Mouse (Mus musculus) heart, embryonic 15.5 days (tissue): ENCODE measurements around the gene Alcam. TPM values are rescaled to one million over a fixed set of nuclear protein-coding genes. Genes with fewer than 3 reads are reported as not detected.

ENCODE experiments used
- ATAC-seq: fragments of 200-750 bp; cut with Nextera tagmentation; replicated peaks from 2 replicates; pipeline ENCODE4 v1.8.0; 2017; ENCODE audit warnings: low read depth, moderate TSS enrichment; ENCODE audit not compliant: insufficient number of reproducible peaks, insufficient read depth, low FRiP score
- H3K27ac ChIP-seq: fragments of 300-500 bp; sonication (generic); 2 replicates; pipeline ENCODE4 v1.5.1; 2015; ENCODE audit warnings: mild to moderate bottlenecking, inconsistent platforms
- H3K27me3 ChIP-seq: fragments of 300-500 bp; sonication (generic); 2 replicates; pipeline ENCODE4 v1.6.1; 2015; ENCODE audit warnings: inconsistent platforms
- H3K36me3 ChIP-seq: fragments of 300-500 bp; sonication (generic); 2 replicates; pipeline ENCODE4 v1.6.1; 2015; ENCODE audit warnings: mild to moderate bottlenecking, inconsistent platforms
- H3K4me1 ChIP-seq: fragments of 300-500 bp; sonication (generic); replicated peaks from 2 replicates; pipeline ENCODE4 v1.6.1; 2015; ENCODE audit warnings: inconsistent platforms
- H3K4me2 ChIP-seq: fragments of 300-500 bp; sonication (generic); 2 replicates; pipeline ENCODE4 v1.6.1; 2015; ENCODE audit warnings: inconsistent platforms, mild to moderate bottlenecking, moderate library complexity
- H3K4me3 ChIP-seq: fragments of 300-500 bp; sonication (generic); 2 replicates; pipeline ENCODE4 v1.5.1; 2015; ENCODE audit warnings: mild to moderate bottlenecking, inconsistent platforms
- H3K9ac ChIP-seq: fragments of 300-500 bp; sonication (generic); 2 replicates; pipeline ENCODE4 v1.6.1; 2015; ENCODE audit warnings: mild to moderate bottlenecking, inconsistent platforms
- H3K9me3 ChIP-seq: fragments of 300-500 bp; sonication (generic); replicated peaks from 2 replicates; pipeline ENCODE4 v1.6.1; 2016; ENCODE audit warnings: inconsistent platforms
- WGBS: fragments of 180-500 bp; shearing (Covaris S2); methylation state at CpG from one replicate; pipeline ENCODE4 v1.1.7; 2015; ENCODE audit warnings: mixed read lengths; 5-methylcytosine and 5-hydroxymethylcytosine counted together
- polyA plus RNA-seq: library from polyadenylated mRNA; unstranded; fragments of >200 nt; fragmentation: Nextera tagmentation; extraction: Ambion mirVana; gene quantifications from 2 replicates; pipeline ENCODE4 v1.2.1, GENCODE M21; 2015

Alcam gene
- polyA plus RNA-seq, 1 experiment from 2014 or later, result 10.0 TPM

- no peak for ATAC-seq
- H3K36me3 ChIP-seq, result no peaks in the 10 kb centered on the region
Measured at GRCm38 (mm10) chr16:52363944-52364511, 89.8 kb downstream of the Alcam start.

GRCm38 (mm10) chr16:52343467-52344033 lies 110.3 kb downstream of the Alcam start:
- Histone ChIP-seq H3K4me3 (no peak overlapping the region), H3K4me1 (peaks cover 6% of the 10 kb centered on the region), H3K9me3 (no peaks in the 10 kb centered on the region), H3K27me3 (no peaks in the 10 kb centered on the region), H3K36me3 (no peaks in the 10 kb centered on the region), H3K9ac (no peak overlapping the region), H3K4me2 (no peak overlapping the region), H3K27ac (0 out of 2 replicates have a peak overlapping the region, but pooled peaks have one; percentile 37)
- 25% methylated on average over 2 of the region's 2 CpGs for WGBS
- no peak for ATAC-seq

More at GRCm38 (mm10) chr16:52363944-52364511, 89.8 kb downstream of the Alcam start:
- H3K27me3 ChIP-seq, result no peaks in the 10 kb centered on the region
- H3K9me3 ChIP-seq, result no peaks in the 10 kb centered on the region
- no peak overlapping the region for H3K4me3 ChIP-seq
- no peak overlapping the region for H3K4me2 ChIP-seq
- no peak overlapping the region for H3K27ac ChIP-seq
- WGBS, result 84% methylated on average over 4 of the region's 4 CpGs
- no peak overlapping the region for H3K9ac ChIP-seq
- no peaks in the 10 kb centered on the region for H3K4me1 ChIP-seq

- Histone ChIP-seq H3K4me1 (peaks cover 6% of the 10 kb centered on the region), H3K9ac (no peak overlapping the region), H3K4me2 (no peak overlapping the region), H3K27ac (0 out of 2 replicates have a peak overlapping the region, but pooled peaks have one; percentile 37), H3K27me3 (no peaks in the 10 kb centered on the region), H3K4me3 (no peak overlapping the region), H3K9me3 (no peaks in the 10 kb centered on the region), H3K36me3 (no peaks in the 10 kb centered on the region)
- 45% methylated on average over 8 of the region's 8 CpGs for WGBS
- ATAC-seq, result no peak
Measured at GRCm38 (mm10) chr16:52342694-52343466, 111.0 kb downstream of the Alcam start.

- no peaks in the 10 kb centered on the region for H3K36me3 ChIP-seq
- WGBS, result 44% methylated on average over 4 of the region's 4 CpGs
- H3K9ac ChIP-seq, result no peak overlapping the region
- no peak for ATAC-seq
- H3K4me2 ChIP-seq, result no peak overlapping the region
- 0 out of 2 replicates have a peak overlapping the region, but pooled peaks have one; percentile 7 for H3K27ac ChIP-seq
- H3K27me3 ChIP-seq, result no peaks in the 10 kb centered on the region
- H3K4me1 ChIP-seq, result peaks cover 20% of the 10 kb centered on the region
- H3K4me3 ChIP-seq, result no peak overlapping the region
- H3K9me3 ChIP-seq, result no peaks in the 10 kb centered on the region
Measured at GRCm38 (mm10) chr16:52334084-52334483, 119.8 kb downstream of the Alcam start.

GRCm38 (mm10) chr16:52333631-52334030 lies 120.2 kb downstream of the Alcam start:
- WGBS, result 68% methylated on average over 5 of the region's 5 CpGs
- H3K9me3 ChIP-seq, result no peaks in the 10 kb centered on the region
- H3K27ac ChIP-seq, result no peak overlapping the region
- H3K4me2 ChIP-seq, result no peak overlapping the region
- 0 out of 2 replicates have a peak, but pooled peaks have one; percentile 50 for ATAC-seq
- no peak overlapping the region for H3K4me3 ChIP-seq
- H3K9ac ChIP-seq, result no peak overlapping the region
- H3K36me3 ChIP-seq, result no peaks in the 10 kb centered on the region
- H3K27me3 ChIP-seq, result no peaks in the 10 kb centered on the region
- H3K4me1 ChIP-seq, result peaks cover 20% of the 10 kb centered on the region

GRCm38 (mm10) chr16:52331341-52331830 lies 122.5 kb downstream of the Alcam start:
- H3K4me3 ChIP-seq, result no peak overlapping the region
- 88% methylated on average over 3 of the region's 3 CpGs for WGBS

GRCm38 (mm10) chr16:52329420-52329819 lies 124.5 kb downstream of the Alcam start:
- Histone ChIP-seq H3K4me1 (peaks cover 7% of the 10 kb centered on the region), H3K9me3 (no peaks in the 10 kb centered on the region), H3K36me3 (no peaks in the 10 kb centered on the region), H3K27ac (no peak overlapping the region), H3K9ac (no peak overlapping the region), H3K4me2 (no peak overlapping the region), H3K4me3 (no peak overlapping the region), H3K27me3 (no peaks in the 10 kb centered on the region)
- 71% methylated on average over 2 of the region's 2 CpGs for WGBS
- no peak for ATAC-seq

More at GRCm38 (mm10) chr16:52331341-52331830, 122.5 kb downstream of the Alcam start:
- H3K4me1 ChIP-seq, result peaks cover 20% of the 10 kb centered on the region
- no peaks in the 10 kb centered on the region for H3K9me3 ChIP-seq
- H3K27ac ChIP-seq, result no peak overlapping the region
- no peak overlapping the region for H3K9ac ChIP-seq
- ATAC-seq, result no peak
- H3K4me2 ChIP-seq, result no peak overlapping the region
- no peaks in the 10 kb centered on the region for H3K36me3 ChIP-seq
- H3K27me3 ChIP-seq, result no peaks in the 10 kb centered on the region

GRCm38 (mm10) chr16:52319229-52319628 lies 134.6 kb downstream of the Alcam start:
- ATAC-seq, result no peak

GRCm38 (mm10) chr16:52311073-52311472 lies 142.8 kb downstream of the Alcam start:
- ATAC-seq, result no peak
- H3K36me3 ChIP-seq, result no peaks in the 10 kb centered on the region
- no peak overlapping the region for H3K27ac ChIP-seq
- H3K9me3 ChIP-seq, result no peaks in the 10 kb centered on the region
- H3K9ac ChIP-seq, result no peak overlapping the region
- H3K4me2 ChIP-seq, result peak overlapping the region; percentile 51; the same call in 1 of the 2 replicates
- H3K4me1 ChIP-seq, result no peaks in the 10 kb centered on the region
- 14% methylated on average over 9 of the region's 9 CpGs for WGBS
- H3K4me3 ChIP-seq, result peak overlapping the region; percentile 33
- H3K27me3 ChIP-seq, result no peaks in the 10 kb centered on the region

More at GRCm38 (mm10) chr16:52319229-52319628, 134.6 kb downstream of the Alcam start:
- WGBS, result 13% methylated on average over 1 of the region's 1 CpGs
- H3K4me1 ChIP-seq, result peaks cover 4% of the 10 kb centered on the region; the same call in 1 of the 2 replicates
- no peak overlapping the region for H3K4me3 ChIP-seq
- no peaks in the 10 kb centered on the region for H3K27me3 ChIP-seq
- H3K9me3 ChIP-seq, result no peaks in the 10 kb centered on the region
- H3K27ac ChIP-seq, result no peak overlapping the region
- no peak overlapping the region for H3K9ac ChIP-seq
- no peak overlapping the region for H3K4me2 ChIP-seq
- no peaks in the 10 kb centered on the region for H3K36me3 ChIP-seq

- Histone ChIP-seq H3K9ac (no peak overlapping the region), H3K36me3 (no peaks in the 10 kb centered on the region), H3K4me3 (no peak overlapping the region), H3K4me1 (no peaks in the 10 kb centered on the region), H3K4me2 (no peak overlapping the region), H3K27me3 (no peaks in the 10 kb centered on the region), H3K27ac (no peak overlapping the region), H3K9me3 (no peaks in the 10 kb centered on the region)
- 81% methylated on average over 2 of the region's 2 CpGs for WGBS
- ATAC-seq, result no peak
Measured at GRCm38 (mm10) chr16:52307016-52307415, 146.9 kb downstream of the Alcam start.

- H3K36me3 ChIP-seq, result no peaks in the 10 kb centered on the region
- H3K4me2 ChIP-seq, result no peak overlapping the region
- no peak overlapping the region for H3K4me3 ChIP-seq
- no peaks in the 10 kb centered on the region for H3K4me1 ChIP-seq
- no peak overlapping the region for H3K9ac ChIP-seq
- ATAC-seq, result no peak
- H3K27me3 ChIP-seq, result no peaks in the 10 kb centered on the region
- no peak overlapping the region for H3K27ac ChIP-seq
- WGBS, result 81% methylated on average over 4 of the region's 4 CpGs
- no peaks in the 10 kb centered on the region for H3K9me3 ChIP-seq
Measured at GRCm38 (mm10) chr16:52303532-52303902, 150.4 kb downstream of the Alcam start.
